8 mouse cellular contexts compared by ENCODE assay signal in genomic region chr16:37777796-37778475, GRCm38 (mm10). TPM values are rescaled to one million over a fixed set of nuclear protein-coding genes. Genes with fewer than 3 reads are reported as not detected.
DNase-seq lines count a peak whose midpoint lies in the region; ATAC-seq and TF ChIP-seq lines count a peak whose summit lies in the region.

No protein-coding gene starts in this region.

- TF ChIP-seq POLR2A in myocyte (IDR thresholded peaks at IDR 0.05; ENCODE audit: insufficient read length, low read depth), result no peak

- peak overlapping the region; percentile 80 for H3K4me3 ChIP-seq in heart, embryonic 13.5 days
- peak overlapping the region; percentile 77 for H3K4me3 ChIP-seq in embryonic facial prominence, embryonic 11.5 days (ENCODE audit: low read depth, low read length)
- peak overlapping the region; percentile 69 for H3K4me3 ChIP-seq in hindbrain, postnatal 0 days (ENCODE audit: low read length)
- peak overlapping the region; percentile 87 for H3K4me3 ChIP-seq in myocyte

- 12% methylated on average over 4 of the region's 4 CpGs for WGBS in heart, embryonic 13.5 days
- WGBS in embryonic facial prominence, embryonic 11.5 days, result 13% methylated on average over 4 of the region's 4 CpGs
- 11% methylated on average over 4 of the region's 4 CpGs for WGBS in hindbrain, postnatal 0 days

- ATAC-seq in heart, embryonic 13.5 days (ENCODE audit: extremely low read depth, insufficient number of reproducible peaks, low FRiP score, low TSS enrichment), result no peak
- 0 out of 2 replicates have a peak, but pooled peaks have one; percentile 11 for ATAC-seq in embryonic facial prominence, embryonic 11.5 days (replicated peaks; ENCODE audit: insufficient number of reproducible peaks, low FRiP score, low TSS enrichment, low read depth)
- ATAC-seq in hindbrain, postnatal 0 days, result no peak

- peak overlapping the region; percentile 39 for H3ac ChIP-seq in myocyte (ENCODE audit: control insufficient read depth, insufficient read length)

- no peak for DNase-seq in heart, adult 11 months
- DNase-seq in embryonic facial prominence, embryonic 11.5 days (ENCODE audit: low spot score), result peak; percentile 78
- DNase-seq in hindbrain, postnatal 0 days (ENCODE audit: low spot score), result no peak
- no peak for DNase-seq in ovary, adult 18-20 months (ENCODE audit: low spot score)
- DNase-seq in testis, postnatal 14 days (ENCODE audit: low spot score), result no peak
- no peak for DNase-seq in left cerebral cortex, postnatal 36 days (ENCODE audit: low spot score in 2 of 2)

- H3K27ac ChIP-seq in heart, embryonic 13.5 days (replicated peaks), result peak overlapping the region; percentile 94
- H3K27ac ChIP-seq in embryonic facial prominence, embryonic 11.5 days (replicated peaks; ENCODE audit: low read depth, low read length), result peak overlapping the region; percentile 86
- H3K27ac ChIP-seq in hindbrain, postnatal 0 days, result no peak overlapping the region

- intact Hi-C loops in left cerebral cortex, postnatal 36 days (cut with DNase I), result loop anchor here (5.0 kb wide), 1 partner anchor 91 kb away; no protein-coding TSS in a partner anchor

- no peaks in the 10 kb centered on the region for H3K27me3 ChIP-seq in heart, embryonic 13.5 days (replicated peaks)
- H3K27me3 ChIP-seq in embryonic facial prominence, embryonic 11.5 days (ENCODE audit: control insufficient read depth, insufficient read depth, low read length), result no peaks in the 10 kb centered on the region
- no peaks in the 10 kb centered on the region for H3K27me3 ChIP-seq in hindbrain, postnatal 0 days (ENCODE audit: insufficient read depth, low read length)
- H3K27me3 ChIP-seq in myocyte (ENCODE audit: control insufficient read depth, insufficient read depth, insufficient read length), result no peaks in the 10 kb centered on the region

- peaks cover 51% of the 10 kb centered on the region for H3K4me1 ChIP-seq in heart, embryonic 13.5 days
- no peaks in the 10 kb centered on the region for H3K4me1 ChIP-seq in embryonic facial prominence, embryonic 11.5 days (ENCODE audit: control insufficient read depth, insufficient read depth, low read length)
- H3K4me1 ChIP-seq in hindbrain, postnatal 0 days (ENCODE audit: insufficient read depth, low read length), result peaks cover 4% of the 10 kb centered on the region; the same call in 1 of the 2 replicates

- peaks cover 35% of the 10 kb centered on the region for H3K36me3 ChIP-seq in heart, embryonic 13.5 days
- peaks cover 3% of the 10 kb centered on the region for H3K36me3 ChIP-seq in embryonic facial prominence, embryonic 11.5 days (replicated peaks; ENCODE audit: control insufficient read depth, insufficient read depth, low read depth, low read length)
- H3K36me3 ChIP-seq in hindbrain, postnatal 0 days (ENCODE audit: insufficient read depth, low read length), result no peaks in the 10 kb centered on the region
- H3K36me3 ChIP-seq in myocyte (ENCODE audit: control insufficient read depth, insufficient read depth), result peaks cover 9% of the 10 kb centered on the region

- TF ChIP-seq CTCF in hindbrain, postnatal 0 days (IDR thresholded peaks at IDR 0.05; ENCODE audit: low read depth), result no peak

- H3K79me2 ChIP-seq in myocyte (ENCODE audit: control insufficient read depth, insufficient read depth), result peaks cover 56% of the 10 kb centered on the region

- no peaks in the 10 kb centered on the region for H3K9me3 ChIP-seq in heart, embryonic 13.5 days
- H3K9me3 ChIP-seq in embryonic facial prominence, embryonic 11.5 days (replicated peaks; ENCODE audit: control insufficient read depth, low read length), result no peaks in the 10 kb centered on the region
- H3K9me3 ChIP-seq in hindbrain, postnatal 0 days (ENCODE audit: low read length), result no peaks in the 10 kb centered on the region

- peak overlapping the region; percentile 72 for H3K4me2 ChIP-seq in heart, embryonic 13.5 days
- peak overlapping the region; percentile 61 for H3K4me2 ChIP-seq in embryonic facial prominence, embryonic 11.5 days (ENCODE audit: low read depth, low read length)
- H3K4me2 ChIP-seq in hindbrain, postnatal 0 days (ENCODE audit: low read depth, low read length), result peak overlapping the region; percentile 99
- peak overlapping the region; percentile 85 for H3K4me2 ChIP-seq in myocyte (ENCODE audit: low read depth)

- H3K9ac ChIP-seq in heart, embryonic 13.5 days, result peak overlapping the region; percentile 98
- H3K9ac ChIP-seq in embryonic facial prominence, embryonic 11.5 days (replicated peaks; ENCODE audit: low read length), result peak overlapping the region; percentile 57
- H3K9ac ChIP-seq in hindbrain, postnatal 0 days (replicated peaks; ENCODE audit: low read length), result peak overlapping the region; percentile 74; the same call in 1 of the 2 replicates

TF ChIP-seq in myocyte, 11 proteins besides CTCF, POLR2A, EP300 and RAD21:
- no peak for TF ChIP-seq MYOG (IDR thresholded peaks at IDR 0.05; ENCODE audit: control insufficient read depth in 1 of 3, insufficient read depth in 1 of 3, insufficient read length in 2 of 3, low read depth in 2 of 3)
- TF ChIP-seq E2F4 (IDR thresholded peaks at IDR 0.05; ENCODE audit: insufficient read depth), result no peak
- no peak for TF ChIP-seq REST (IDR thresholded peaks at IDR 0.05; ENCODE audit: insufficient read depth, insufficient read length)
- TF ChIP-seq TCF3 (IDR thresholded peaks at IDR 0.05; ENCODE audit: insufficient read length, low read depth), result no peak
- TF ChIP-seq SRF (IDR thresholded peaks at IDR 0.05; ENCODE audit: control insufficient read depth, insufficient read length, low read depth), result no peak
- no peak for TF ChIP-seq MYOD1 (IDR thresholded peaks at IDR 0.05; ENCODE audit: control insufficient read depth in 1 of 3, insufficient read length in 2 of 3, low read depth in 2 of 3)
- TF ChIP-seq USF1 (IDR thresholded peaks at IDR 0.05; ENCODE audit: low read depth), result no peak
- no peak for TF ChIP-seq CEBPB (IDR thresholded peaks at IDR 0.05; ENCODE audit: insufficient read depth, poor library complexity, severe bottlenecking)
- no peak for TF ChIP-seq MAX (IDR thresholded peaks at IDR 0.05; ENCODE audit: low read depth)
- TF ChIP-seq TCF12 (IDR thresholded peaks at IDR 0.05; ENCODE audit: insufficient read depth, poor library complexity, severe bottlenecking), result no peak

RNA-seq across cellular contexts. Expression of gene Fstl1, which starts 1.3 kb away (rescaled TPM):
- polyA plus RNA-seq in heart, embryonic 13.5 days (2015; fragmentation: Nextera tagmentation; extraction: Ambion mirVana), result 429 and 466 TPM in 2 replicates
- 350 and 367 TPM in 2 replicates for polyA plus RNA-seq in embryonic facial prominence, embryonic 11.5 days (2014; fragmentation: Nextera tagmentation; extraction: Ambion mirVana)
- 53.1 and 53.5 TPM in 2 replicates for total RNA-seq in hindbrain, postnatal 0 days (2014; rRNA removed)
- polyA plus RNA-seq in hindbrain, postnatal 0 days (2015; fragmentation: Nextera tagmentation; extraction: Ambion mirVana), result 71.5 and 71.8 TPM in 2 replicates
- polyA plus RNA-seq in myocyte (2012; fragmentation: generic; extraction: Trizol), result 134 TPM
- total RNA-seq in left cerebral cortex, postnatal 36 days (2021), result 10 to 100 TPM; 28.6 to 32.6 TPM
